Mouse (Mus musculus): ENCODE data around the gene Gm826.

DNA sequence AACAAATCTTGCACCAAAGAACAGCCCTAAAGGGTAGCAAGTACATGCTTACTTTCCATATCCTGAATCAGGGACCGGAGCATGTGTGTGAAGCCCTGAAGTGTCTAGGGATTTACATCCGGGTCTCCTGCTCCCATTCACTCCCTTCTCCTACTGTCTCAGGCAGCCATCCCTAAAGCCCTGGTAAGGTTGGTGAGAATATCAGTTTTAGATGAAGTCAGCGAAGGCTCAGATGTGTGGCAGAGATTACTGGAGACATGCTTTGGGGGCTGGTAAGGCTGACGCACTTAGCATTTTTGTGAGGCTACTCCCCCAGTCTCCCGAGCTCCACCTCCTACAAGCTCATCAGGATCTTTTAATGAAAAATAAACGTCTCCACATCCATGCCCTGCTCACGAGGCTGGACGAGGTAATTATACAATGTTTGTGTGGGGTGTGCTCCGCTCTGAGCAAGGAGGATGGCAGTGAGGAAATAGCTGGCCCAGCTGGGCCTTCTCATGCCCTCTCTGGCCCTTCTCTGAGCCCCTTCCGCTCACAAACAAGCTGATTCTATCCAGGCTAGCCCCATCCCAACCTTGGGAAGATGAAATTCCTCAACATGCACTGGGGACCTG, 45.3 kb downstream of the Gm826 start:
- TF ChIP-seq EP300 (IDR thresholded peaks at IDR 0.05; ENCODE audit: insufficient read depth, low read depth, low read length) (no peak), CTCF (IDR thresholded peaks at IDR 0.05; ENCODE audit: low read depth, low read length) (no peak), POLR2A (IDR thresholded peaks at IDR 0.05; ENCODE audit: insufficient read depth, low read length) (no peak)
